Mouse (Mus musculus) monocyte, adult 5-6 weeks (primary cell): ENCODE measurements around the gene Col9a2. TPM values are rescaled to one million over a fixed set of nuclear protein-coding genes. Genes with fewer than 3 reads are reported as not detected.

ENCODE experiments used
- ATAC-seq: fragments of 153-309, 156-312 bp; replicated peaks from 2 replicates; pipeline ENCODE4 v1.8.0; 2017; ENCODE audit warnings: mild to moderate bottlenecking; ENCODE audit not compliant: low TSS enrichment, insufficient number of reproducible peaks, severe bottlenecking, poor library complexity, low FRiP score
- total RNA-seq: library from RNA; stranded (forward); fragments of 200-1000, 200-491, 200-594 nt; gene quantifications from 3 replicates; pipeline ENCODE4 v1.2.3, GENCODE M21; 2017

The Col9a2 gene
- total RNA-seq, 1 experiment from 2014 or later = not detected

DNA sequence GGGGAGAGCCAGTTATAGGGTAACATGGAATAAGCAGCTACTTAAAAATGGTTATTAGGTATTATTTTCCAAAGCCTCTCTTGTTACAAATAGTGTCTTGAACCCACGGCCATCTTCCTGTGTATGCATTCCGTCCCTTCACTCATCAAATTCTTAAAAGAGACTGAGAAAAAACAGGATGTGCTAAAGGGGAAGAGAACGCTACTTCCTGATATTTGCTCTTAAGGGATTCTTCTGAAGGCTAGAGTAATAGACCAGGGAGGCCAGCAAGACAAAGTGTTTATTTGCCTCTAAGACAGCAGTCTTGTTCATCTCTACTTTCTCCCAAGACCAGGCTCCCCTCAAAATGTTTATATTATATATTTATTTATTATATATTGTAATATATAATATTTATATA, 20.9 kb upstream of the Col9a2 start:
- no peak for ATAC-seq

DNA sequence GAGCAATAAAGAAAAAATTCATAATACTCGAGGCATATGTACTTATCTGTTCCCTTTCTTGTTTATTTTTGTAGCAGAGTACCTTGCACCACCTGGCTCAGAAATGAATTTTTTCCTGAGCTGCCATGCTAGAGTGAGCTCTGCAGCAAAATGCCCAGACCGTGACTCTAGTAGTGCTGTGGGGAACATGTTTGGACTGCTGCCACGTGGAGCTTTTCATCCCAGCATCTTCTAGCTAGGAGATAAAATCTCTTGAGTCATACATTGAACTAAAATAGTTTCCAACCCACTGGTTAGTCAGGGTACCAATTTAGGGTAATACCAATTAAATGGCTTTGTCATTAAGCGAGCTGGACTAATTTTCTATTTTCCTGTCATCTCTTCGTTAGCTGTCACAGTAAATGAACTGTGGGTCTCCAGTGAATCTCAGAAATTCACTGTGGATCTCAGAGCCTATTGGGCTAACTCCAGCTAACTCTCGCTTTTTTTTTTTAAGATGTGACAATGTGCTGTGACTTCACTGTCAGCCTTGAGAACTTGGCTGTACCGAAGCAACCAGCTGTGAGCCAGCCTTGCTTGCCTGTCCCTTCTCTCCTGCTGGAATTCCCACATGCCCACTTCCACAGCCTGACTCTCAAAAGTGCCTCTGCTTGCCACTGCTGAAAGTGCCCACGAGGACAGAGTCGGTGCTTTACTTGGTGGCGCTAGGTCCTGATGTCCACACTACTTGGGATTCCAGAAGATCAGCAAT, 19.0 kb upstream of the Col9a2 start:
- ATAC-seq = no peak

DNA sequence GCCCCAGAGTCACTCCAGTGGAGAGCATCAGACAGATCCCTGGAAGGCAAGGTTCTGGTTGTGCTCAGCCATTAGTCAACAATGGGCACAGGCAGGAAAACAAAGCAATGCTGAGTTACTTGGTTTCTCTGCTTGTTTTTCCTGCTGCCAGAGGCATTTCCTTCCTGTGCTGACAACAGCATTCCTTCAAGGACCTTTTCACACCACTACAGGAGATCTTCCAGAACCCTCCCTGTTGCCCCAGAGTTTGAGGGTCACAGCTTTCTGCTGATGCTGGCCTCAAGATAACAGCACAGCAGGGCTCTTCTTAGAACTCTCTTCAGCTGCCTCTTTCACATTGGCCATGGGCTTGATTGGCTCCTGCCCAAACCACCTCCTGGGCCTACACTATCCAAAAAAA, 17.3 kb upstream of the Col9a2 start:
- no peak for ATAC-seq

DNA sequence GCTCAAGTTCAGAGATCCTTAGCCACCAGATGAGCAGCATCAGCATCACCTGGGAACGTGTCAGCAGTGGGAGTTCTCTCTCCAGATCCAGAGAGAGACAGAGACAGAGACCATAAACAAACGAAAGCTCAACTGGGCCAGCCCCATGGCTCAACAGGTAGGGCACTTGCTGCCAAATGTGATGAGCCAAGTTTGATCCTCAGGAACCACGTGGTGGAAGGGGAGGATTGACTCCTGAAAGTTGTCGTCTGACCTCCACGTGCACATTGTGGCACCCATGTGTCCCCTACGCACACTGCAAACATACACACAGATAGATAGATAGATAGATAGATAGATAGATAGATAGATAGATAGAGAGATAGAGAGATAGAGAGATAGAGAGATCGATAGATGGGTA, 15.7 kb upstream of the Col9a2 start:
- ATAC-seq = no peak

DNA sequence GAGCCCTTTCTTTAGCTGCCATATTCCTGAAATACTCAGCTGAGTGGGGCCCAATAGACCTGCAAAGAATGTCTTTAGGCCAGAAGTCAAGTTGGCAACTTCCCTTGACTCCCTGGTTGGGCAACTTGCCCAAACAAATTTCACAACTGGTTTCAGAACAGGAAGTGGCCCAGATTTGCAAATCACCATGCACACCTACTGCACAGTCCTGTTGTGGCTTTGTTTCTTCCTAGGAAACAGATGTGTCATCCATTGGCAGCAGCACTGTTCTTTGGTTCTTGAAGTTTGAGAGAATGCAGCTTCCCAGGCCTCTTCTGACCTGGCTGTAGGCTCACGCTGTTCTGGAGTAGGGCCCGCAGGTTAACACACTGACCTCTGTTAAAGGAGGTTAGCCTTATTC, 15.2 kb upstream of the Col9a2 start:
- peak; percentile 89 for ATAC-seq

DNA sequence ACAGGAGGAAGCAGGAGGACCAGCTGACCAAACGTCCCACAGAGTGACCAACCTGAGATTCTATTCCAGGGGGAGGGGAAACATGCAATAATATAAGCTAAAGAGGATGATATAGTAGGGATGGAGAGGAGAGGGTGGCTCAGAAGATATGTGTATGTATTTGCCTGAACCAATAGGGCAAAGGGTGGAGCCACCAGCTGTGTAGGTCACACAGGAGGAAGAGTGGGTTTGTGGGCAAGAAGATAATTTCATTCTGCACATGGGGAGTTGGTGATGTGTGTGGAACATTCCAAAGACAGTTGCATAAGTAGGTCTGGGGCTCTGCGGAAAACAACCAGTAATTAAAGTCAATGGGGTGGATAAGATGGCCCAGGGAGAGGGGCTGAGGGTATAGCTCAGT, 13.5 kb upstream of the Col9a2 start:
- no peak for ATAC-seq

DNA sequence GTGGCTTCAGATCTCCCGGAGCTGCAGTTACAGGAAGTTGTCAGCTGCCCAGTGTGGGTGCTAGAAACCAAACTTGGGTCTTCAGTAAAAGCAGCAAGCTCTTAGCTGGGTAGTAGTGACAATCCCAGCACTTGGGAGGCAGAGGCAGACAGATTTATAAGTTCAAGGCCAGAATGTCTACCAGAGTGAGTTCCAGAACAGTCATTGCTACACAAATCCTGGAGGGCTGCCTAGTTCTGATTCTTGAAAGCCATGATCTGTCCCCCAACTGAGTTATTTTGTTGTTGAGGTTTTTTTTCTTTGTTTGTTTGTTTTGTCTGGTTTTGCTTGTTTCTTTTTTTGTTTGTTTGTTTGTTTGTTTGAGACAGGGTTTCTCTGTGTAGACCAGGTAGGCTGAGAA, 11.0 kb upstream of the Col9a2 start:
- no peak for ATAC-seq

DNA sequence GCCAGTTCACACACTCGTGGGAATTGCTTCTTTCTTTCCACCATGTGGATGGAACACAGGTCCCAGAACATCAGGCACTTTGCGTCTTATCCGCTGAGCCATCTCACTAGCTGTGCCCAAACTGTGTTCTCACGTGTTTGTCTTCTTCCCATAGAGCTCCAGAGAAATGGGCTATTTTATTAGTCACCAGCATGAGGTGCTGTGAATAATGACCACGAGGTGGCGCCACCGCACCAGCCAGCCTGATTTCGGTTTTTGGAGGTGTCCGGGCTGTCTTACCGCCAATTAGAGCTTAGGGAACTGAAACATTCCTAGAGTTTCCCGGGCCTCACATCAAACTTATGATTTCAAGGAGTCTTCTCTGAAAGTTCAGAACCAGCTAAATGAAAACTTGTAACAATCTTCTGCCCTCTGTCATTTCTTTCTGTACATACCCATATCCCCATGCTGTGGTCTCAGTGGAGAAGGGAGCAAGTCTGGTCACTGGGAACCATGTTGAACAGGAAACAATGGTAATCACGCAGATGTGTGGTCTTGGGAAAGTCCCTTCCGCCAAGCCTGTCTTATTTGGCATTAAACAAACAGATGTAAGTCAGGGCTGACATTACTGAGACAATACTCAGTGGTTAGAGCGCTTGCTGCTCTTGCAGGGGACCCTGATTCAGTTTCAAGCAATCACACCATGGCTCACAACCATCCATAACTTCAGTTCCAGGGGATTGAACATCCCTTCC, 10.4 kb upstream of the Col9a2 start:
- ATAC-seq = peak; percentile 64

DNA sequence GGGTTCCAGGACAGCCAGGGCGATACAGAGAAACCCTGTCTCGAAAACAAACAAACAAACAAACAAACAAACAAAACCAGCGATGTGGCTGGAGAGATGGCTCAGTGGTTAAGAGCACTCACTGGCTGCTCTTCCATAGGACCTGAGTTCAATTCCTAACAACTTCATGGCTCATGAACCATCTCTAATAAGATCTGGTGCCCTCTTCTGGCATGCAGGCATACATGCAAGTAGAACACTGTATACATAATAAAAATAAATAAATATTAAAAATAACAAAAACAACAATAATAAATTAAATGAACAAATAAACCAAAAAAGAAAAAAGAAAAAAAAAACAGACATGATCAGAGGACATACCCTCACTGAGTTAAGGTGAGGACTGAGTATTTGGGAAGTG, 9.6 kb upstream of the Col9a2 start:
- ATAC-seq = no peak

DNA sequence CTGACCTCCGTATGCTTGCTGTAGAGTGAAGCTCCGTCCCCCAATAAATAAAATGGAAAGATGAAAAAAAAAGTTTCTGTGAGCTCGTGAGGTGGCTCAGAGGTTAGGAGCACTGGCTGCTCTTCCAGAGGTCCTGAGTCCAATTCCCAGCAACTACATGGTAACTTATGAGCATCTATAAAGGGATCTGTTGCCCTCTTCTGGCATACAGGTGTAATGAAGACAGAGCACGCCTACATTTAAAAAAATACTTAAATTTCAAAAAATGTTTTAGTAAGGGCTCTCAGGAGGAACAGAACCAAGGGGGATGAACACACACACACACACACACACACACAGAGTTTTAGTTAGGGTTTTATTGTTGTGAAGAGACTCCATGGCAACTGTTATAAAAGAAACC, 7.7 kb upstream of the Col9a2 start:
- no peak for ATAC-seq

DNA sequence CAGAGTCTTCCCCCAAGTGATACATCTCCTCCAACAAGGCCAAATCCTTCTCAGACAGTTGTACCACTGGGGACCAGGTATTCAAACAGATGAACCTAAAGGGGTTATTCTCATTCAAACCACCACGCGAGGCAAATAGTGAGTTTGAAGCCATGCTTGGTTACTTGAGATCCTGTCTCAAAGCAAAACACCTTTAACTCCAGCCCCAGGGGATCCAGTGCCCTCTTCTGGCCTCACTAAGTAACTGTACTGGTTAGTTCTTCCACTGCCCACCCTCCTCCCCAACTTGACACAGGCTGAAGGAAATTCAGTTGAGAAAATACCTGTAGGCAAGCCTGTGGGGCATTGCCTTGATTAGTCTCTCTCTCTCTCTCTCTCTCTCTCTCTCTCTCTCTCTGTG, 6.2 kb upstream of the Col9a2 start:
- ATAC-seq = no peak

DNA sequence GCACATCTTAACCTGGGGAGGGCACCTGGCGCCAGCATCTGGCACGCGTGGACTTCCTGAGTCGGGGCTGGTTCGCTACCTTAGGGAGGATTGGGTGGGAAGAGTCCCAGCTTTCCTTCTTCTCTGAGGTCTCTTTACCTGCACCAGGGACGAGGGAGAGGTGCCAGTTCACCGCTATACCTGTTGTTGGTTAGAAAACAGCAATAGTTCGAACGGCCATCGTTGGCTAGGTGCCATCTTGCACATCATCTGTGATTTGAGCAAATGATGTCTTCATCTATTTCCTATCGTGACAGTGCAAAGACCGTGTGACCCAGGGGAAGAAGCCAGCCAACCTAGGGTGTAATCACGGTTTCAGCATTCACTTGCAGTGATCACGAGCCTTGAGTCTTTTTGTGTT, 1.1 kb downstream of the Col9a2 start:
- ATAC-seq = no peak

DNA sequence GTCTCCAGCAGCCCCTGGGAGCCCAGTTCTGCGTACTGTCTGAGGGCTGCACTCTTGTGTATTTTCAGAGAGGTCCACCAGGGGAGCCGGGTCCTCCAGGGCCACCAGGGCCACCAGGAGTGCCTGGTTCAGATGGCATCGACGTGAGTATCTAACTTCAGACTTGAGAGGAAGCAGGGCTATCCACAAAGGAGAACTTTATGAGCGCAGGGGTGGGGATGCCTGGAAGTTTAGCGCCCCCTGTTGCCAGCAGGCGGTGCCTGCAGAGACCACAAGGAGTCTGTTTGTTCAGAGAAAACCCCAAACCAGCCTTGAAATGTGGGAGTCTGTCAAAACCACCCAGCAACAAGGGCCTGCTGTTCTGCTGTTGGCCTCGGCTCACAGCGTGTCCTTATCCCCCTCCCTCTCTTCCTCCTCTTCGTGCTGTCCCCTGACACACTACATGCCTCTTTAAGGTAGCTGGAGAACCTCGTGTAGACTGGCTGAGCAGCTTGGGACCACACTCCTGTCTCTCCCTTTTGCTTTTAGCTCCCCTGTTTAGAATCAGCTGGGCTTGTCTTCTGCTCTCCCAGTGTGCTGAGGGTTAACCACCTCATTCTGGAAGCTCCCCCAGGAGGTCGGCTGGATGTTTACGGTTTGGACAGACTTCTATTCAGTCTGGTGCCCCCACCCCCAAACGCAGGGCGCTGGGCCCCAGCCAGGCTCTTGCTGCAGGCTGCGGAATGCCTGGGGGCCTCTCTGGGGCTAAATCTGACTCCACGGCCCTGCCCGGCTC, 1.9 kb downstream of the Col9a2 start:
- peak; percentile 81 for ATAC-seq

DNA sequence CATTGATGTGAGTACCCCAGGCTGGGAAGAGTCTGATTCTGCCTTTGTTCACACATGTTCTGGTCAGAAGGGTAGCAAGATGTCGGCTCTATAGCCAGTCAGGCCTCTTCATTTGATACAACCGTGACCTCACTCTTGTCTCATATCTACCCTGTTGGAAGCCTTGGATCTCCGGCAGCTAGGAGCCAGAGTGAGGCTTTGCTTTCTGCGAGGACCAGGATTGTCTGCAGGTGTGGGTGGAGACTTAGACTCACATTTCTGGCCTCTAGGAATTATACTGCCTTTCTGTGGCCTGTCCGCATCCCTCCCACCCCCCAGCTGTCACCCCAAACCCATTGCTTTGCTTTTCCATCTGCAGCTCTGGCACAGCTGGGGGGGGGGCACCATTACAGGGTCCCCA, 3.3 kb downstream of the Col9a2 start:
- ATAC-seq = no peak

DNA sequence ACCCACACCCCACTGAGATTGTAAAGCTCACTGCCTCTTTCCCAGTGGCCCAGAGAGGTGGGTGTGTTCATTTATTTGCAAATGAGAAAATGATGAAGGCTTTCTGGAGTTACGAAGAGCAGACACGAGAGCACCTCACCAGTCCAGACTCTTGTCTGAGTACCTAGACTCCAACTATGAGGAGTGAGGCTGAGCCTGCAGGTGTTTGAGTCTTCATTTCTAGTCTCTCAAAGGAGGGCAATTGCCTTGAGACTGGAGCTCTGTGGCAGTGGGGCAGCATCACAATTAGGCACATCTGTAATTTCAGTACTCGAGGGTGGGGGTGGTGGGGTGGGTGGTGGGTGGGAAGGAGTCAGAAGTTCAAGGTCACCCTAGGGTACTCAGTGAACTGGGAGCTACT, 3.8 kb downstream of the Col9a2 start:
- no peak for ATAC-seq

DNA sequence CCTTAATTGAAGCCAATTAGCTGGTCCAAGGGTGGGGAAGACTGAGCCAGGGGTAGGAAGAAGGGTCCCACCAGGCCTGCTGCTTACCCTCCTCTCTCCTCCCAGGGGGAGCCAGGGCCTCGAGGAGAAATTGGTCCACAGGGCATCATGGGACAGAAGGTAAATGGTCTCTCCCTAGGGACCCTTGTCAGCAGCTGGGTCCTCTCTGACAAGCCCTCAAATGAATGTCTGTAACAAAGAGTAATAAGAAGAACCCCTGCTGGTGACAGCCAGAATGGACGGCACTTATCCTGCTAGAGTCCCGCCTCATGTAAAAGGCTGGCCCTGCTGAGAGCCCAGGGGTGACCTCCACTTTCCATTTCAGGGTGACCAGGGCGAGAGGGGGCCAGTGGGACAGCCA, 12.7 kb downstream of the Col9a2 start:
- ATAC-seq = no peak

DNA sequence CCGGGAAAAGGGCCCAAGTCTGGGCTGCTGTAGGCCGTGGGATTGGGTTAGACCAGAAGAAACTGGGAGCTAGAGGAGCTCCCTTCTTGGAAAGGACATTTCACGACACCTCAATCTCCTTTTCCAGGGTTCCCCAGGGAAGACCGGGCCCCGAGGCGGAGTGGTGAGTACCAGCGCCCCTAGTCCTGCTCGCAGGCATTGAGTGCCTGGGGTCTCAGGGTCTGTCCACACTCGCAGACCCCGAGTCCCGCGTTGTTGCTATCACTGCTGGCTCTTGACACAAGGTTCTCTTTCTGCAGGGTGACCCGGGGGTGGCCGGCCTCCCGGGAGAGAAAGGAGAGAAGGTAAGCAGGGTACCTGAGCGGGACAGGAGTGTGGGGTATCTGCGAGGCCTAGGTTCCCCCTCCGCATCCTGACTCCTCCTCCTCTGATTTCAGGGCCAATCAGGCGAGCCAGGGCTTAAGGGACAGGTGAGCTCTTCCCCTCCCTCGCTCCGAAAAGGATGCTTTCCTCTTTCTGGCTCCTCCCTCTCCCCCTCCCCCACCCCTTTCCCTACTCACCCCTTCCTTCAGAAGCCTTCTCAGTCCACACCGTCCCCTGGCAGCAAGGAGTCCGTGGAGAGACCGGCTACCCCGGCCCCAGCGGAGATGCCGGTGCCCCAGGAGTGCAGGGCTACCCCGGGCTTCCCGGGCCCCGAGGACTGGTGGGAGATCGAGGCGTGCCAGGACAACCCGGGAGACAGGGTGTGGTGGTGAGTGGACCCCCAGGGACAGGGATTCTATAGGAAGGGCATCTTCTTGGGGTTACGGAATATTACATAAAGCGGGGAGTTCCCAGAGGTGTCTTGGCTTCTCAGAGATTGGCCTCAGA, 13.5 kb downstream of the Col9a2 start:
- no peak for ATAC-seq

DNA sequence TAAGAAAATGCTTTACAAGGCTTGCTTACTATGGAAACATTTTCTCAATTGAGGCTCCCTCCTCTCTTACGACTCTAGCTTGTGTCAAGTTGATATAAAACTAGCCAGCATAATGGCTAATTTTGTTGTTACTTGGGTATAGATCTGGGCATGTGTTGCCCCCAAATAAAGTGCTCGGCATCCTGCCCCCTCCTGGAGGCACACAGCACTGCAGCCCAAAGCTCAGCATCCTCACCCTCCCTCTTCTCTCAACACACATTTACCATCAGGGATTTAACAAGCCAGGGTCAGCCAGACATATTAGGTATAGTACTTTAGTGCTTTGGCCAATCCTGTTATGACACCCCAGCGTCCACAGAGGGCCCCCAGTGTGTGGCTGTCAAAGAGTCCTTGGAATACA, 17.2 kb downstream of the Col9a2 start:
- ATAC-seq = no peak

DNA sequence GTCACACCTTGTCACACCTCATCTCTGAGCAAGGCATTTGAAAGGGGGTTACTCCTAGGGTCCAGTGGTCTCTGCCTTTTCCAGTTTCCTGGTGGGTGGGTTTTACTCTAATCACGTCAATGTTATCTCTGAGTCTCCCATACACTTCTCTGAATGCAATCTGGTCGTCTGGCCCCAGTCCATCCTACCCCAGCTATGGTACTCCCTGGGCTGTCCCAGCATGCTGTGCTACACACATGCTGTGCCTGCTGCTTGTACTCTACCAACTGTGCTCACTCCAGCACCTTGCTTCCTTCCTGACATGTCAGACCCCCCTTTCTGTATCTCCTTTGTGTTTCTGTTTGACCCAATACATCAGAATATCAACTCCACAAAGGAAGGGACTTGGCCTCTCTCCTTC, 17.8 kb downstream of the Col9a2 start:
- ATAC-seq = no peak
